Mouse (Mus musculus): Measurements from ENCODE around the gene Kcnrg. TPM values are rescaled to one million over a fixed set of nuclear protein-coding genes. Genes with fewer than 3 reads are reported as not detected.

The Kcnrg gene
- 4.4 TPM for polyA plus RNA-seq (2014; fragmentation: Illumina TruSeq; extraction: RNeasy Lipid Tissue Mini Kit (QIAGEN cat#74804))

GRCm38 (mm10) chr14:61607157-61607556 lies at the start of gene Kcnrg:
Kcnrg (plus strand) TSS chr14:61607457.

GRCm38 (mm10) chr14:61597968-61598367 lies 9.3 kb upstream of the Kcnrg start, which contains the start of gene Trim13:
Trim13 (plus strand) TSS chr14:61598247.

Other genes with a start within 250 kb of the Kcnrg start
- gene Ebpl, start 247.0 kb upstream of the Kcnrg start, polyA plus RNA-seq (2014; fragmentation: Illumina TruSeq; extraction: RNeasy Lipid Tissue Mini Kit (QIAGEN cat#74804)): 5.6 TPM
- 180 TPM for gene Kpna3, start 167.6 kb upstream of the Kcnrg start, polyA plus RNA-seq (2014; fragmentation: Illumina TruSeq; extraction: RNeasy Lipid Tissue Mini Kit (QIAGEN cat#74804))
- 73.2 TPM for gene Spryd7, start 50.6 kb upstream of the Kcnrg start, polyA plus RNA-seq (2014; fragmentation: Illumina TruSeq; extraction: RNeasy Lipid Tissue Mini Kit (QIAGEN cat#74804))
- 80.0 TPM for gene Trim13, start 9.2 kb upstream of the Kcnrg start, polyA plus RNA-seq (2014; fragmentation: Illumina TruSeq; extraction: RNeasy Lipid Tissue Mini Kit (QIAGEN cat#74804))